8 mouse cellular contexts compared by ENCODE assay signal in genomic region chr8:70629574-70630531, GRCm38 (mm10). TPM values are rescaled to one million over a fixed set of nuclear protein-coding genes. Genes with fewer than 3 reads are reported as not detected.
A peak's percentile ranks its signal among the peaks of the same experiment; 100 is the strongest.
DNase-seq lines count a peak whose midpoint lies in the region; ATAC-seq and TF ChIP-seq lines count a peak whose summit lies in the region.

No protein-coding gene starts in this region.

- H3K36me3 ChIP-seq in forebrain, embryonic 10.5 days (replicated peaks) = no peaks in the 10 kb centered on the region
- H3K36me3 ChIP-seq in heart, embryonic 15.5 days = no peaks in the 10 kb centered on the region
- no peaks in the 10 kb centered on the region for H3K36me3 ChIP-seq in liver, embryonic 14.5 days (replicated peaks; ENCODE audit: control insufficient read depth, insufficient read depth, low read depth)
- no peaks in the 10 kb centered on the region for H3K36me3 ChIP-seq in stomach, embryonic 15.5 days

- peak overlapping the region; percentile 86 for H3K27ac ChIP-seq in forebrain, embryonic 10.5 days
- H3K27ac ChIP-seq in heart, embryonic 15.5 days = peak overlapping the region; percentile 73
- H3K27ac ChIP-seq in liver, embryonic 14.5 days = peak overlapping the region; percentile 57
- H3K27ac ChIP-seq in stomach, embryonic 15.5 days = peak overlapping the region; percentile 49

- DNase-seq in c-Kit-negative CD71-positive TER-119-positive erythroid progenitor cells, embryonic 14.5 days (ENCODE audit: low read depth, low spot score) = peak; percentile 69
- DNase-seq in forebrain, embryonic 10.5 days (ENCODE audit: extremely low spot score, low spot score) = peak; percentile 93
- DNase-seq in kidney, postnatal 25 days = peak; percentile 80 to 90
- DNase-seq in liver, embryonic 14.5 days (ENCODE audit: low read depth in 3 of 3, low spot score in 3 of 3) = peak in 2 of 3 experiments; percentile 62 to 76
- DNase-seq in neural tube, embryonic 10.5 days (ENCODE audit: extremely low spot score, low spot score) = peak; percentile 96

- peak; percentile 83 for ATAC-seq in CD4-positive, CD25-positive, alpha-beta regulatory T cell, adult 4 months
- ATAC-seq in heart, embryonic 15.5 days (replicated peaks; ENCODE audit: insufficient number of reproducible peaks, insufficient read depth, low FRiP score, low read depth) = peak; percentile 83
- peak; percentile 79 for ATAC-seq in liver, embryonic 14.5 days (ENCODE audit: insufficient read depth)
- ATAC-seq in stomach, embryonic 15.5 days (ENCODE audit: insufficient read depth, low FRiP score, low read depth) = peak; percentile 80

- H3K4me1 ChIP-seq in forebrain, embryonic 10.5 days = peaks cover 42% of the 10 kb centered on the region
- H3K4me1 ChIP-seq in heart, embryonic 15.5 days (replicated peaks) = peaks cover 50% of the 10 kb centered on the region
- peaks cover 12 to 22% of the 10 kb centered on the region in 2 experiments for H3K4me1 ChIP-seq in liver, embryonic 14.5 days (replicated peaks; ENCODE audit: control insufficient read depth in 2 of 2, insufficient read depth in 2 of 2, low read length in 1 of 2)
- H3K4me1 ChIP-seq in stomach, embryonic 15.5 days = peaks cover 30% of the 10 kb centered on the region

- H3K4me2 ChIP-seq in heart, embryonic 15.5 days = peak overlapping the region; percentile 66
- peak overlapping the region; percentile 81 for H3K4me2 ChIP-seq in liver, embryonic 14.5 days (ENCODE audit: low read depth)
- H3K4me2 ChIP-seq in stomach, embryonic 15.5 days = peak overlapping the region; percentile 84

- WGBS in forebrain, embryonic 10.5 days = 1% methylated on average over 60 of the region's 60 CpGs
- 2% methylated on average over 60 of the region's 60 CpGs for WGBS in heart, embryonic 15.5 days
- 1% methylated on average over 60 of the region's 60 CpGs for WGBS in liver, embryonic 14.5 days (ENCODE audit: insufficient replicate concordance)
- WGBS in stomach, embryonic 15.5 days = 1% methylated on average over 60 of the region's 60 CpGs

- TF ChIP-seq CTCF in liver, embryonic 14.5 days (IDR thresholded peaks at IDR 0.05; ENCODE audit: low read depth) = peak; percentile 100

- TF ChIP-seq EP300 in liver, embryonic 14.5 days (IDR thresholded peaks at IDR 0.05; ENCODE audit: low read depth) = no peak

- peak overlapping the region; percentile 58 for H3K9ac ChIP-seq in heart, embryonic 15.5 days
- peak overlapping the region; percentile 72 for H3K9ac ChIP-seq in liver, embryonic 14.5 days (replicated peaks)
- peak overlapping the region; percentile 20; the same call in 1 of the 2 replicates for H3K9ac ChIP-seq in stomach, embryonic 15.5 days

- peaks cover 39% of the 10 kb centered on the region for H3K27me3 ChIP-seq in forebrain, embryonic 10.5 days (ENCODE audit: poor library complexity, severe bottlenecking)
- H3K27me3 ChIP-seq in heart, embryonic 15.5 days = no peaks in the 10 kb centered on the region
- H3K27me3 ChIP-seq in liver, embryonic 14.5 days (ENCODE audit: control insufficient read depth, insufficient read depth, low read length) = peaks cover 8% of the 10 kb centered on the region
- no peaks in the 10 kb centered on the region for H3K27me3 ChIP-seq in stomach, embryonic 15.5 days (replicated peaks)

- no peaks in the 10 kb centered on the region for H3K9me3 ChIP-seq in forebrain, embryonic 10.5 days
- H3K9me3 ChIP-seq in heart, embryonic 15.5 days (replicated peaks) = no peaks in the 10 kb centered on the region
- no peaks in the 10 kb centered on the region for H3K9me3 ChIP-seq in liver, embryonic 14.5 days (ENCODE audit: control insufficient read depth, low read length)
- no peaks in the 10 kb centered on the region for H3K9me3 ChIP-seq in stomach, embryonic 15.5 days

- H3K4me3 ChIP-seq in forebrain, embryonic 10.5 days = peak overlapping the region; percentile 61
- peak overlapping the region; percentile 53 for H3K4me3 ChIP-seq in heart, embryonic 15.5 days
- peak overlapping the region; percentile 71 for H3K4me3 ChIP-seq in liver, embryonic 14.5 days (ENCODE audit: insufficient read depth in 1 of 2, low read depth in 2 of 2, low read length in 2 of 2)
- H3K4me3 ChIP-seq in stomach, embryonic 15.5 days (replicated peaks) = peak overlapping the region; percentile 50

RNA-seq across cellular contexts. Expression of gene Gdf15, which starts 2.4 kb away (rescaled TPM):
- polyA plus RNA-seq in CD4-positive, CD25-positive, alpha-beta regulatory T cell, adult 4 months (2017; shearing (Covaris generic)) = not detected
- polyA plus RNA-seq in forebrain, embryonic 10.5 days (2016; fragmentation: Nextera tagmentation; extraction: Ambion mirVana) = not detected in 2 replicates
- polyA plus RNA-seq in heart, embryonic 15.5 days (2015; fragmentation: Nextera tagmentation; extraction: Ambion mirVana) = 0.89 and 1.3 TPM in 2 replicates
- 6.3 and 9.0 TPM in 2 replicates for polyA plus RNA-seq in liver, embryonic 14.5 days (2012; rRNA removed)
- polyA plus RNA-seq in liver, embryonic 14.5 days (2014; fragmentation: Nextera tagmentation; extraction: Ambion mirVana) = 1.2 and 2.8 TPM in 2 replicates
- polyA plus RNA-seq in stomach, embryonic 15.5 days (2015; fragmentation: Nextera tagmentation; extraction: Ambion mirVana) = 0.95 and 1.4 TPM in 2 replicates

RNA-seq across cellular contexts. Expression of gene Lrrc25, which starts 13.9 kb away (rescaled TPM):
- polyA plus RNA-seq in CD4-positive, CD25-positive, alpha-beta regulatory T cell, adult 4 months (2017; shearing (Covaris generic)) = under 1 TPM; 0.43 to 0.89 TPM
- polyA plus RNA-seq in forebrain, embryonic 10.5 days (2016; fragmentation: Nextera tagmentation; extraction: Ambion mirVana) = 0.49 and 0.87 TPM in 2 replicates
- 1.4 and 3.4 TPM in 2 replicates for polyA plus RNA-seq in heart, embryonic 15.5 days (2015; fragmentation: Nextera tagmentation; extraction: Ambion mirVana)
- 4.3 and 5.3 TPM in 2 replicates for polyA plus RNA-seq in liver, embryonic 14.5 days (2012; rRNA removed)
- 4.7 TPM in 2 replicates for polyA plus RNA-seq in liver, embryonic 14.5 days (2014; fragmentation: Nextera tagmentation; extraction: Ambion mirVana)
- polyA plus RNA-seq in stomach, embryonic 15.5 days (2015; fragmentation: Nextera tagmentation; extraction: Ambion mirVana) = 3.7 and 3.9 TPM in 2 replicates

RNA-seq across cellular contexts. Expression of gene Ssbp4, which starts 21.2 kb away (rescaled TPM):
- polyA plus RNA-seq in CD4-positive, CD25-positive, alpha-beta regulatory T cell, adult 4 months (2017; shearing (Covaris generic)) = 10 to 100 TPM in 1 of 2 experiments, 1 to 10 TPM in 1; 5.9 to 15.0 TPM
- 74.4 and 84.1 TPM in 2 replicates for polyA plus RNA-seq in forebrain, embryonic 10.5 days (2016; fragmentation: Nextera tagmentation; extraction: Ambion mirVana)
- polyA plus RNA-seq in heart, embryonic 15.5 days (2015; fragmentation: Nextera tagmentation; extraction: Ambion mirVana) = 62.1 and 82.6 TPM in 2 replicates
- polyA plus RNA-seq in liver, embryonic 14.5 days (2012; rRNA removed) = 36.3 and 50.8 TPM in 2 replicates
- 49.5 and 61.7 TPM in 2 replicates for polyA plus RNA-seq in liver, embryonic 14.5 days (2014; fragmentation: Nextera tagmentation; extraction: Ambion mirVana)
- polyA plus RNA-seq in stomach, embryonic 15.5 days (2015; fragmentation: Nextera tagmentation; extraction: Ambion mirVana) = 104 and 117 TPM in 2 replicates

RNA-seq across cellular contexts. Expression of gene Pgpep1, which starts 30.3 kb away (rescaled TPM):
- polyA plus RNA-seq in CD4-positive, CD25-positive, alpha-beta regulatory T cell, adult 4 months (2017; shearing (Covaris generic)) = 1 to 10 TPM; 7.0 to 9.5 TPM
- 40.5 and 49.3 TPM in 2 replicates for polyA plus RNA-seq in forebrain, embryonic 10.5 days (2016; fragmentation: Nextera tagmentation; extraction: Ambion mirVana)
- 32.2 and 36.3 TPM in 2 replicates for polyA plus RNA-seq in heart, embryonic 15.5 days (2015; fragmentation: Nextera tagmentation; extraction: Ambion mirVana)
- polyA plus RNA-seq in liver, embryonic 14.5 days (2012; rRNA removed) = 7.6 and 8.6 TPM in 2 replicates
- polyA plus RNA-seq in liver, embryonic 14.5 days (2014; fragmentation: Nextera tagmentation; extraction: Ambion mirVana) = 19.8 and 23.5 TPM in 2 replicates
- polyA plus RNA-seq in stomach, embryonic 15.5 days (2015; fragmentation: Nextera tagmentation; extraction: Ambion mirVana) = 49.9 and 57.9 TPM in 2 replicates

RNA-seq across cellular contexts. Expression of gene Isyna1, which starts 35.7 kb away (rescaled TPM):
- polyA plus RNA-seq in CD4-positive, CD25-positive, alpha-beta regulatory T cell, adult 4 months (2017; shearing (Covaris generic)) = 10 to 100 TPM; 26.0 to 58.7 TPM
- polyA plus RNA-seq in forebrain, embryonic 10.5 days (2016; fragmentation: Nextera tagmentation; extraction: Ambion mirVana) = 166 and 170 TPM in 2 replicates
- polyA plus RNA-seq in heart, embryonic 15.5 days (2015; fragmentation: Nextera tagmentation; extraction: Ambion mirVana) = 92.9 and 121 TPM in 2 replicates
- 61.3 and 62.4 TPM in 2 replicates for polyA plus RNA-seq in liver, embryonic 14.5 days (2012; rRNA removed)
- 30.2 and 34.2 TPM in 2 replicates for polyA plus RNA-seq in liver, embryonic 14.5 days (2014; fragmentation: Nextera tagmentation; extraction: Ambion mirVana)
- 127 and 133 TPM in 2 replicates for polyA plus RNA-seq in stomach, embryonic 15.5 days (2015; fragmentation: Nextera tagmentation; extraction: Ambion mirVana)

Comparison
In these comparisons a context has a peak if more than half of its experiments do, and no peak if none do; other contexts are left out.
1. Peak in every context shown above with its lines: DNase-seq, ATAC-seq, H3K4me3 ChIP-seq and H3K27ac ChIP-seq.
2. H3K9ac ChIP-seq: peak in every context shown above with its lines; median percentile 72 in liver, embryonic 14.5 days; 58 in heart, embryonic 15.5 days; 20 in stomach, embryonic 15.5 days.